11 mouse cellular contexts compared by ENCODE assay signal in the genomic region with DNA sequence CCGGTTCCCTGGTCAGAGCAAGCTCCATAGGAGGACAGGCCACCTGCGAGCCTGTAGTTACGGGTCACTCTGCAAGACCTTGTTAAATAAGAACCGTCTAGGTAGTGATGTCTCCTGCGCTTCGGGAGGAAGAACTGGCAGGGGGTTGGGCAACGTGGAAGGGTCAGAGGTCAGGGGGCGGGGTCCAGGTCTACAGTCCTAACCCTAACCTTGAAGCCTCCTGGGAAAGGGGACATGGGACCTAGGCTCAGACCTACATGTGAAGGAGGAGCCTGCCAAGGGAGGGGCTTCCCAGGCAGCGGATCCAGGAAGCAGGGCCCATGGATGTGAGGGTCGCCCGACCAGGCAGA. TPM values are rescaled to one million over a fixed set of nuclear protein-coding genes. Genes with fewer than 3 reads are reported as not detected.
DNase-seq lines count a peak whose midpoint lies in the region; ATAC-seq and TF ChIP-seq lines count a peak whose summit lies in the region.
"Had no signal": no experiment of that assay in that cellular context is flagged by ENCODE, and none has a peak within 500 bp of the region (broad histone marks: within the 10 kb centered on the region; RNA-seq: fewer than 3 reads in every experiment).

No protein-coding gene starts in this region.

- no peaks in the 10 kb centered on the region for H3K9me3 ChIP-seq in heart, embryonic 11.5 days (replicated peaks; ENCODE audit: control insufficient read depth, low read length)
- H3K9me3 ChIP-seq in liver, embryonic 15.5 days (replicated peaks), result no peaks in the 10 kb centered on the region

- no peak overlapping the region for H3K9ac ChIP-seq in heart, embryonic 11.5 days (ENCODE audit: low read depth, low read length)
- H3K9ac ChIP-seq in liver, embryonic 15.5 days, result no peak overlapping the region

- 49% methylated on average over 11 of the region's 11 CpGs for WGBS in heart, embryonic 11.5 days (ENCODE audit: insufficient replicate concordance)
- 50% methylated on average over 11 of the region's 11 CpGs for WGBS in liver, embryonic 15.5 days (ENCODE audit: insufficient replicate concordance)

- TF ChIP-seq POLR2A in testis, adult 2 months (IDR thresholded peaks at IDR 0.05; ENCODE audit: control insufficient read depth, low read depth, low read length), result no peak

- no peak overlapping the region for H3K4me3 ChIP-seq in heart, embryonic 11.5 days (ENCODE audit: low read depth, low read length)
- no peak overlapping the region for H3K4me3 ChIP-seq in testis, adult 2 months (ENCODE audit: control insufficient read depth, low read depth, low read length)
- no peak overlapping the region for H3K4me3 ChIP-seq in liver, embryonic 15.5 days (replicated peaks)

- intact Hi-C loops in heart, postnatal 10 days (cut with DNase I), result no loop called here

- no peaks in the 10 kb centered on the region for H3K36me3 ChIP-seq in heart, embryonic 11.5 days (ENCODE audit: control insufficient read depth, insufficient read depth, low read length)
- no peaks in the 10 kb centered on the region for H3K36me3 ChIP-seq in testis, adult 2 months (ENCODE audit: control insufficient read depth, insufficient read depth, low read length)
- H3K36me3 ChIP-seq in liver, embryonic 15.5 days (replicated peaks), result no peaks in the 10 kb centered on the region

- H3K27me3 ChIP-seq in heart, embryonic 11.5 days (ENCODE audit: control insufficient read depth, insufficient read depth, low read length), result no peaks in the 10 kb centered on the region
- no peaks in the 10 kb centered on the region for H3K27me3 ChIP-seq in testis, adult 2 months (ENCODE audit: control insufficient read depth, insufficient read depth, low read length)
- H3K27me3 ChIP-seq in liver, embryonic 15.5 days, result no peaks in the 10 kb centered on the region

- DNase-seq in heart, postnatal 10 days, result no peak
- no peak for DNase-seq in testis, postnatal 14 days (ENCODE audit: low spot score)
- DNase-seq in right cerebral cortex, postnatal 10 days (ENCODE audit: low spot score in 2 of 2), result no peak

- no peak for ATAC-seq in heart, embryonic 11.5 days (replicated peaks; ENCODE audit: insufficient number of reproducible peaks, low FRiP score, low TSS enrichment)
- no peak for ATAC-seq in liver, embryonic 15.5 days (ENCODE audit: insufficient read depth)
- no peak for ATAC-seq in monocyte, adult 5-6 weeks (replicated peaks; ENCODE audit: insufficient number of reproducible peaks, low FRiP score, low TSS enrichment, poor library complexity, severe bottlenecking)
- no peak for ATAC-seq in erythroid progenitor cell, adult 5-6 weeks (replicated peaks; ENCODE audit: low FRiP score, poor library complexity, severe bottlenecking)

- no peak overlapping the region for H3K4me2 ChIP-seq in heart, embryonic 11.5 days
- H3K4me2 ChIP-seq in liver, embryonic 15.5 days, result no peak overlapping the region

- no peak for TF ChIP-seq CTCF in testis, adult 2 months (IDR thresholded peaks at IDR 0.05; ENCODE audit: control insufficient read depth, insufficient read depth, insufficient replicate concordance, low read depth, low read length)

- H3K4me1 ChIP-seq in heart, embryonic 11.5 days (ENCODE audit: control insufficient read depth, insufficient read depth, low read length), result peaks cover 17% of the 10 kb centered on the region
- peaks cover 12% of the 10 kb centered on the region for H3K4me1 ChIP-seq in testis, adult 2 months (ENCODE audit: control insufficient read depth, insufficient read depth, low read length)
- peaks cover 44% of the 10 kb centered on the region for H3K4me1 ChIP-seq in liver, embryonic 15.5 days (replicated peaks)

- peak overlapping the region; percentile 47 for H3K27ac ChIP-seq in heart, embryonic 11.5 days (ENCODE audit: low read depth, low read length)
- peak overlapping the region; percentile 32 for H3K27ac ChIP-seq in testis, adult 2 months (ENCODE audit: control insufficient read depth, insufficient read depth, low read depth, low read length)
- peak overlapping the region; percentile 41; the same call in 1 of the 2 replicates for H3K27ac ChIP-seq in liver, embryonic 15.5 days (replicated peaks)

RNA-seq across cellular contexts. Expression of gene 2900026A02Rik, which starts 11.7 kb away (rescaled TPM):
- polyA plus RNA-seq in heart, embryonic 11.5 days (2014; fragmentation: Nextera tagmentation; extraction: Ambion mirVana), result 7.0 and 9.7 TPM in 2 replicates
- total RNA-seq in heart, postnatal 10 days (2021), result 10 to 100 TPM; 46.9 to 51.4 TPM
- polyA plus RNA-seq in testis, adult 2 months (2012; rRNA removed), result 2.1 and 2.2 TPM in 2 replicates
- polyA plus RNA-seq in liver, embryonic 15.5 days (2015; fragmentation: Nextera tagmentation; extraction: Ambion mirVana), result 2.0 and 2.8 TPM in 2 replicates
- total RNA-seq in monocyte, adult 5-6 weeks (2017), result 3.3 to 5.9 TPM (median 3.7 TPM) in 3 replicates
- 1.8 and 2.1 TPM in 2 replicates for total RNA-seq in erythroid progenitor cell, adult 5-6 weeks (2015; ENCODE audit: low replicate concordance)
- total RNA-seq in erythroid progenitor cell, adult 5-6 weeks (2017; ENCODE audit: low replicate concordance), result 0.13 TPM in 1 of 2 replicates, not detected in the other

RNA-seq across cellular contexts. Expression of gene Tmem211, which starts 17.3 kb away (rescaled TPM):
- polyA plus RNA-seq in heart, embryonic 11.5 days (2014; fragmentation: Nextera tagmentation; extraction: Ambion mirVana), result not detected in 2 replicates
- total RNA-seq in heart, postnatal 10 days (2021), result not detected
- polyA plus RNA-seq in testis, adult 2 months (2012; rRNA removed), result not detected in 2 replicates
- not detected in 2 replicates for polyA plus RNA-seq in liver, embryonic 15.5 days (2015; fragmentation: Nextera tagmentation; extraction: Ambion mirVana)
- total RNA-seq in monocyte, adult 5-6 weeks (2017), result not detected in 3 replicates
- total RNA-seq in erythroid progenitor cell, adult 5-6 weeks (2015; ENCODE audit: low replicate concordance), result not detected in 2 replicates
- total RNA-seq in erythroid progenitor cell, adult 5-6 weeks (2017; ENCODE audit: low replicate concordance), result not detected in 2 replicates
- total RNA-seq: adrenal gland, postnatal 4 days; gastrocnemius, postnatal 10 days; neutrophil, adult 5-6 weeks had no signal
